Mouse (Mus musculus) layer of hippocampus, postnatal 14 days (tissue): ENCODE measurements at regions not wholly inside any gene's neighbourhood (a gene's known extent, or its start where the extent isn't known, plus 50 kb on each side); places are given as distances from the start of the nearest gene placed in this dataset.

Experiments
- DNase-seq, 2 experiments: peaks; one replicate each; pipeline ENCODE4 v3.0.0; 2021 to 2022; ENCODE audit warnings: low spot score in 2 of 2, mixed read lengths in 1 of 2

DNA sequence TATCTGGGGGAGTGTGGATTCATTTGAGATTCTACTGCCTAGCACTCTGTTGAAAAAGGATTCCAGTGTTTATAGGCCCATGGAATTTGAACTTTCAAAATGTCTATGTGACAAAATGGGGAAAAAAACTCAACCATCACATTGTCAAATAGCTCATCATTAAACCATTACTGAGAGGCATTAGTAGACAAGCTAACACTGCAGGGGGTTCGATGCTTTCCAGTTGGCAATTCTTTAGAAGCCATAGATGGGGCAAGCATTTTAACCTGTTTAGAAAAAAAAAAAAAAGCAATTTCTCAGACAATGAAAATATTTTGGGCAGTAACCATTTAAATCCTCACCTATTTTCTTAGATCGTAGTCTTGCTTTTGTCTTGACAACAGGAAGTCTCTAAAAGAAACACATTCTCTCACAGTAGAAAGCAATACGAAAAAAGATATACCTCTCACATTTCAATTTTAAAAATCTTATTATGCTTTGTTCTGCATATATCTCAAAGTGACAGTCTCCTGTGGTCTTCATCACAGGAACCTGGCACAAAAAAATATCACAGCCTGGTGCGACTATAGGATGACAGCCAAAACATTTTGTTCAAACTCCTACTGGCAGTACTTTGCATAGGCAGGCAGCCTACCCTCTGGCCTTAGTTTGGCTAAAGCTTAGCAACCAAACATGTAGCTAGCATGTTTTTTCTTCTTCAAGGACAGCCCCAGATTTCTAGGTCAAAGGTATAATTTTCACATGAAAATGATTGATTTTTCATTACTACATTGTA is 1787.5 kb downstream of the Pcdh19 start:
- peak in 1 of 2 experiments; percentile 8 for DNase-seq

DNA sequence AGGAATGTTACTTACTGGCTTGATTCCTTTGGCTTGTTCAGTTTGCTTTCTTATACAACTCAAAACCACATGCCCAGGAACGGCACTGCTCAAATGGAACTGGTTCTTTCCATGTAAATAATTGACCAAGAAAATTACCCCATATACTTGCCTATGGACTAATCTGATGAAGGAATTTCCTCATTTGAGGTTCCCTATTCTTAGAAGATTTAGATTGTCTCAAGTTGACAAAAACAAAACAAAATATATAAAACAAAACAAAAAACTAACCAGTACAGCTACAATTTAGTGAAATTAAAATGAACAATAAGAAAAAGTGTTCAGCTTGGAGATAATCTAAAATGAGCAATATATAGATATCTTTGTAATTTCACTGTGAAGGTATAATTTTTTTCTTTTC is 1803.7 kb downstream of the Pcdh19 start:
- no peak for DNase-seq
